Mouse (Mus musculus): ENCODE measurements around the gene Gpr155. TPM values are rescaled to one million over a fixed set of nuclear protein-coding genes. Genes with fewer than 3 reads are reported as not detected.

Gene Gpr155
- polyA plus RNA-seq, 1 experiment from 2014 or later: 5.8 TPM

DNA sequence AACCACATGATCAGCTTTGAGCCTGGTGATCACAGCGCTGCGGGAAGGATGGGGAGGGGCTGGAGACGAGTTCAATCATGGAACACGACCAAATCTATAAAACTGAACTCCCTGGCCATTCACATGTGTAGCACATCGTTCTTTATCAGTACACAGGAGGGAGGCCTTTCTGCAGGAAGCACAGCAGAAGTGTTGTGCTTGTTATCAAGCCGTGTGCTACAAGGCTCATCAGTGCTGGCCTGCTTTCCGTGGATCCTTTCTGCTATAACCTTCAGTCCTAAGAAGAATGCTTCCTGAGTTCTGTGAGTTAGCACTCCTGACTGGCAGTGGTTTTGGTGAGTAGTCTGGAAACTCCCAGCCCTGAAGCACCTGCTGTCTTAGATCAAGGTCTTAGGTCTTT, 91.3 kb downstream of the Gpr155 start:
- Histone ChIP-seq H3K9me3 (no peaks in the 10 kb centered on the region), H3K27ac (no peak overlapping the region), H3K36me3 (peaks cover 48% of the 10 kb centered on the region; the same call in 1 of the 2 replicates), H3K27me3 (no peaks in the 10 kb centered on the region), H3K4me2 (no peak overlapping the region), H3K9ac (replicated peaks) (no peak overlapping the region), H3K4me3 (replicated peaks) (no peak overlapping the region), H3K4me1 (replicated peaks) (no peaks in the 10 kb centered on the region)
- WGBS: 79% methylated on average over 7 of the region's 7 CpGs
- ATAC-seq (ENCODE audit: insufficient number of reproducible peaks, insufficient read depth, low FRiP score, low TSS enrichment, low read depth): no peak

Other genes starting within 250 kb of the Gpr155 start
- gene Ola1, start 167.6 kb downstream of the Gpr155 start, polyA plus RNA-seq (2016; fragmentation: Nextera tagmentation; extraction: Ambion mirVana): 120 and 121 TPM in 2 replicates
- 2.5 and 3.0 TPM in 2 replicates for gene Sp9, start 114.6 kb downstream of the Gpr155 start, polyA plus RNA-seq (2016; fragmentation: Nextera tagmentation; extraction: Ambion mirVana)
- 17.9 and 18.7 TPM in 2 replicates for gene Scrn3, start 74.0 kb downstream of the Gpr155 start, polyA plus RNA-seq (2016; fragmentation: Nextera tagmentation; extraction: Ambion mirVana)
- gene Cir1, start 73.9 kb downstream of the Gpr155 start, polyA plus RNA-seq (2016; fragmentation: Nextera tagmentation; extraction: Ambion mirVana): 26.0 and 27.3 TPM in 2 replicates
- gene Wipf1, start 143.2 kb upstream of the Gpr155 start, polyA plus RNA-seq (2016; fragmentation: Nextera tagmentation; extraction: Ambion mirVana): 16.1 and 17.7 TPM in 2 replicates
- gene Chrna1, start 193.8 kb upstream of the Gpr155 start, polyA plus RNA-seq (2016; fragmentation: Nextera tagmentation; extraction: Ambion mirVana): 7.9 and 8.6 TPM in 2 replicates

Measured in limb, embryonic 12.5 days (tissue).